Mouse (Mus musculus): ENCODE results near the gene Pbld2.
A peak's percentile ranks its signal among the peaks of the same experiment; 100 is the strongest.

Pbld2 gene

GRCm38 (mm10) chr10:63064516-63064915 is 40.4 kb downstream of the Pbld2 start:
- DNase-seq: no peak

GRCm38 (mm10) chr10:63065561-63065960 is 41.4 kb downstream of the Pbld2 start:
- DNase-seq: no peak

GRCm38 (mm10) chr10:63065988-63066387 is 41.9 kb downstream of the Pbld2 start:
- peak; percentile 87 for DNase-seq

GRCm38 (mm10) chr10:63086304-63086703 is 62.2 kb downstream of the Pbld2 start:
- DNase-seq: no peak

GRCm38 (mm10) chr10:63089103-63089757 is 65.1 kb downstream of the Pbld2 start:
- peak; percentile 31 for DNase-seq

GRCm38 (mm10) chr10:63089758-63090571 is 65.8 kb downstream of the Pbld2 start:
- DNase-seq: peak; percentile 72

- no peak for DNase-seq
Measured at GRCm38 (mm10) chr10:63091915-63092314, 67.8 kb downstream of the Pbld2 start.

- peak; percentile 85 for DNase-seq
Measured at GRCm38 (mm10) chr10:63092616-63093550, 68.8 kb downstream of the Pbld2 start.

- no peak for DNase-seq
Measured at GRCm38 (mm10) chr10:63096757-63097156, 72.6 kb downstream of the Pbld2 start.

GRCm38 (mm10) chr10:63098191-63098590 is 74.1 kb downstream of the Pbld2 start:
- no peak for DNase-seq

- peak; percentile 95 for DNase-seq
Measured at GRCm38 (mm10) chr10:63099521-63099920, 75.4 kb downstream of the Pbld2 start, which contains the start of gene Atoh7. Gene Atoh7 (plus strand): TSS chr10:63099651.

GRCm38 (mm10) chr10:63099941-63100562 is 75.9 kb downstream of the Pbld2 start:
- DNase-seq: peak; percentile 93

GRCm38 (mm10) chr10:63100657-63101056 is 76.5 kb downstream of the Pbld2 start:
- DNase-seq: no peak
